Mouse (Mus musculus) heart, adult 2 months (tissue): ENCODE measurements around the gene Cyp1b1.

ENCODE experiments used
- CTCF ChIP-seq: fragments of 200-600 bp; IDR thresholded peaks from 2 replicates; pipeline ENCODE4 v1.8.1; 2022; ENCODE audit warnings: antibody characterized with exemption, mild to moderate bottlenecking, moderate library complexity
- EP300 ChIP-seq: fragments of 200-500 bp; IDR thresholded peaks from 2 replicates; pipeline ENCODE4 v1.6.1; 2011; ENCODE audit warnings: low read depth, low read length, control low read depth; ENCODE audit not compliant: insufficient read depth
- POLR2A ChIP-seq: fragments of 200-500 bp; IDR thresholded peaks from 2 replicates; pipeline ENCODE4 v1.6.1; 2011; ENCODE audit warnings: mild to moderate bottlenecking, low read depth, low read length, control low read depth; ENCODE audit not compliant: insufficient read depth

DNA sequence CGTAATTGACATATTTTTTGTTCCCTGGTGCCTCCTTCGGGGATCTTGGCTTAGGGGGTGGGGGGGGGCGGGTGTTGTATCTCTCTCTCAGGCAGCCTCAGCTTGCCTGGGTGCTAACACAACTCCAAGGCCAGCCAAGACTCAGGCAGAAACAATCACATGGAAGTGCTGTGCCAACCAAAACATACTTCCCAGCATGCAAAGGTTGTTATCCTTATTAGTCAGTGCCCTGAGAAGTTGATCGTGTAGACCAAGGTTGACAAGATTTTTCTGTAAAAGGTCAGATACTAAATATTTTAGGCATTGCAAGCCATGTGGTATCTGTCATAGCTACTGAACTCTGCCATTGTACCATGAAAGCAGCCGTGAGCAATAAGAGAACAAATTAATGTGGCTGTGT, 14.0 kb downstream of the Cyp1b1 start:
- TF ChIP-seq EP300 (no peak), CTCF (no peak), POLR2A (no peak)
